Mouse (Mus musculus): ENCODE data around the gene Tmem107. TPM values are rescaled to one million over a fixed set of nuclear protein-coding genes. Genes with fewer than 3 reads are reported as not detected.

Tmem107 gene
- polyA plus RNA-seq, 1 experiment from 2014 or later, result 43.5 TPM

DNA sequence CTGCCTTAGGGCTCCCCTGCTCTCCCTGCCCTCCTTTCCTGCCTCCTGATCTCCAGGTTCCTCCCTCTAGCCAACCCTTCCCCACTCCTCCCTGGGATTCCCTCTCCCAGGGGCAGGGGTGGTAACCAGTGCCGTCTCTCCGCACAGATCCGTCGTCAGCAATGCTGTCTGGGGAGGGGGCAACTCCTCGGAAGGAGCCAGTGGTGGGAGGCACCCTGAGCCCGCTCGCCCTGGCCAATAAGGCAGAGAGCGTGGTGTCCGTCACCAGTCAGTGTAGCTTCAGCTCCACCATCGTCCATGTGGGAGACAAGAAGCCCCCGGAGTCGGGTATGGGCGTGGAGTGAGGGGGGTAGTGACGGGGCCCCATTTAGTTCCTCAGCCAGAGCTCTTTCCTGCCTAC, 33.9 kb downstream of the Tmem107 start:
- WGBS, result 95% methylated on average over 14 of the region's 14 CpGs
- Histone ChIP-seq H3K27me3 (ENCODE audit: control insufficient read depth, insufficient read depth, low read length) (no peaks in the 10 kb centered on the region), H3K36me3 (ENCODE audit: control insufficient read depth, insufficient read depth, low read length) (peaks cover 35% of the 10 kb centered on the region), H3K9ac (ENCODE audit: low read length) (no peak overlapping the region), H3K4me2 (ENCODE audit: low read depth) (no peak overlapping the region), H3K27ac (ENCODE audit: low read depth, low read length) (no peak overlapping the region), H3K4me3 (ENCODE audit: low read depth, low read length) (no peak overlapping the region), H3K4me1 (ENCODE audit: control insufficient read depth, insufficient read depth, low read length) (peaks cover 6% of the 10 kb centered on the region; the same call in 1 of the 2 replicates), H3K9me3 (ENCODE audit: control insufficient read depth, low read length) (no peaks in the 10 kb centered on the region)
- DNase-seq (ENCODE audit: low spot score) (no peak), ATAC-seq (ENCODE audit: insufficient read depth, low FRiP score, low TSS enrichment) (no peak)

DNA sequence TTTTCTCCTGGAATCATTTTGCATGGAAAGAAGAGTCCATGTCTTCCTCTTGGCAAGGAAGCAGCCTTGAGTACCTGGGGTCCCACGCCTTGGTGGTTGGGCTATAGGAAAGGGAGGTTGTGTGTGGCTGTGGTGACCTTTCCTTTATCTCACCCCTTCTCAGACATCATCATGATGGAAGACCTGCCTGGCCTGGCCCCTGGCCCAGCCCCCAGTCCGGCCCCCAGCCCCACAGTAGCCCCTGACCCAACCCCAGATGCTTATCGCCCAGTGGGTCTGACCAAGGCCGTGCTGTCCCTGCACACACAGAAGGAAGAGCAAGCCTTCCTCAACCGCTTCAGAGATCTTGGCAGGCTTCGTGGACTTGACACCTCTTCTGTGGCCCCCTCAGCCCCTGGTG, 34.6 kb downstream of the Tmem107 start:
- WGBS, result 88% methylated on average over 6 of the region's 6 CpGs
- peaks cover 35% of the 10 kb centered on the region for H3K36me3 ChIP-seq (ENCODE audit: control insufficient read depth, insufficient read depth, low read length)
- H3K9ac ChIP-seq (ENCODE audit: low read length), result no peak overlapping the region
- ATAC-seq (ENCODE audit: insufficient read depth, low FRiP score, low TSS enrichment), result no peak
- H3K27me3 ChIP-seq (ENCODE audit: control insufficient read depth, insufficient read depth, low read length), result no peaks in the 10 kb centered on the region
- H3K4me3 ChIP-seq (ENCODE audit: low read depth, low read length), result no peak overlapping the region
- 0 out of 2 replicates have a peak, but pooled peaks cover under 1% of the 10 kb centered on the region for H3K4me1 ChIP-seq (ENCODE audit: control insufficient read depth, insufficient read depth, low read length)
- DNase-seq (ENCODE audit: low spot score), result no peak
- H3K9me3 ChIP-seq (ENCODE audit: control insufficient read depth, low read length), result no peaks in the 10 kb centered on the region
- H3K27ac ChIP-seq (ENCODE audit: low read depth, low read length), result no peak overlapping the region
- H3K4me2 ChIP-seq (ENCODE audit: low read depth), result no peak overlapping the region; the same call in 1 of the 2 replicates

DNA sequence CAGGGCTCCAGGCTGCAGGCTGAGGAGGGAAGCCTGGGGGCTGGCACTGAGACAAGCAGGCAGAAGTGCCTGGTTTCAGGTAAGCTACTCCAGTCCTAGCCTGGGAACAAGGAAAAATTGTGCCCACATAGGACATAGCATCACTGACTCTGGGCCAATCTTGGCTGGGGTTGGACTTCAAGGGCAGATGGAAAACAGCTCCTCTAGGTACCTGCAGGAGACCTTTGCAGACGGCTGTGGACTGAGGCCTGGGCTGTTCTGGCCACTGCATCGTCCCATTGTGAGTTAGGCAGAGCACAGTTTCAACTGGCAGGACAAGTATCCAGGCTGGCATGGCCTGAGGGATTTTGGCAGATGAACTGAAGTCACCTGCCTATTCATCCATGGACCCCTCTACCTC, 35.2 kb downstream of the Tmem107 start:
- no peak for DNase-seq (ENCODE audit: low spot score)
- ATAC-seq (ENCODE audit: insufficient read depth, low FRiP score, low TSS enrichment), result no peak
- Histone ChIP-seq H3K4me3 (ENCODE audit: low read depth, low read length) (no peak overlapping the region), H3K9me3 (ENCODE audit: control insufficient read depth, low read length) (no peaks in the 10 kb centered on the region), H3K27ac (ENCODE audit: low read depth, low read length) (no peak overlapping the region), H3K4me1 (ENCODE audit: control insufficient read depth, insufficient read depth, low read length) (no peaks in the 10 kb centered on the region), H3K9ac (ENCODE audit: low read length) (no peak overlapping the region), H3K27me3 (ENCODE audit: control insufficient read depth, insufficient read depth, low read length) (no peaks in the 10 kb centered on the region), H3K4me2 (ENCODE audit: low read depth) (no peak overlapping the region), H3K36me3 (ENCODE audit: control insufficient read depth, insufficient read depth, low read length) (peaks cover 35% of the 10 kb centered on the region)
- 84% methylated on average over 2 of the region's 2 CpGs for WGBS

DNA sequence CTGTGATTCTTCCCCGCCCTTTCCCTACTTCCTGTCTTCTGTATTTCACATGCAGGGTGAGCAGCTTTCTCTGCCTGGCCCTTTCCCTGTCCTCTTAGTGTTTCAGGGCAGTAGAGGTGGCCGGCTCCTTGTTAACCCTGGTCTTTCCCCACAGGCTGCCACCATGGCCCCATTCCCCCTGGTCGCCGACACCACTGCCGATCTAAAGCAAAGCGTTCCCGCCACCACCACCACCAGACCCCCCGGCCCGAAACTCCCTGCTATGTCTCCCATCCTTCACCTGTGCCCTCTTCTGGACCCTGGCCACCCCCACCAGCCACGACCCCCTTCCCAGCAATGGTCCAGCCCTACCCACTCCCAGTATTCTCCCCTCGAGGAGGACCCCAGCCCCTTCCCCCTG, 35.7 kb downstream of the Tmem107 start:
- Histone ChIP-seq H3K4me1 (ENCODE audit: control insufficient read depth, insufficient read depth, low read length) (peaks cover 2% of the 10 kb centered on the region; the same call in 1 of the 2 replicates), H3K27ac (ENCODE audit: low read depth, low read length) (no peak overlapping the region), H3K4me2 (ENCODE audit: low read depth) (no peak overlapping the region), H3K9me3 (ENCODE audit: control insufficient read depth, low read length) (no peaks in the 10 kb centered on the region), H3K9ac (ENCODE audit: low read length) (no peak overlapping the region), H3K27me3 (ENCODE audit: control insufficient read depth, insufficient read depth, low read length) (no peaks in the 10 kb centered on the region), H3K36me3 (ENCODE audit: control insufficient read depth, insufficient read depth, low read length) (peaks cover 35% of the 10 kb centered on the region), H3K4me3 (ENCODE audit: low read depth, low read length) (no peak overlapping the region)
- WGBS, result 90% methylated on average over 11 of the region's 11 CpGs
- ATAC-seq (ENCODE audit: insufficient read depth, low FRiP score, low TSS enrichment) (no peak), DNase-seq (ENCODE audit: low spot score) (no peak)

DNA sequence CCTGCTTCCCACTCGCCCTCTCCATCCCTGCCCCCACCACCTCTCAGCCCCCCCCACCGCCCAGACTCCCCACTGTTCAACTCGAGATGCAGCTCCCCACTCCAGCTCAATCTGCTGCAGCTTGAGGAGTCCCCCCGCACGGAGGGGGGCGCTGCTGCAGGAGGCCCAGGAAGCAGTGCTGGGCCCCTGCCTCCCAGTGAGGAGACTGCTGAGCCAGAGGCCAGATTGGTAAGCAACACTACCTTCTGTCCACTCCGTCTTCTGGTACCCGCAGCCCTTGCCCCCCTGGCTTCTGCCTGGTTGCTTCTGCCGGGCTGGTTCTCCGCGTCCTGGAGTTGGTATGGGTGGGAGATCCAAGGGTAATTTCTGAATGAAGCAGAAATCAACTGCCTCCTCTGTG, 36.2 kb downstream of the Tmem107 start:
- Histone ChIP-seq H3K9ac (ENCODE audit: low read length) (no peak overlapping the region), H3K9me3 (ENCODE audit: control insufficient read depth, low read length) (no peaks in the 10 kb centered on the region), H3K4me1 (ENCODE audit: control insufficient read depth, insufficient read depth, low read length) (peaks cover 6% of the 10 kb centered on the region; the same call in 1 of the 2 replicates), H3K36me3 (ENCODE audit: control insufficient read depth, insufficient read depth, low read length) (peaks cover 33% of the 10 kb centered on the region), H3K27me3 (ENCODE audit: control insufficient read depth, insufficient read depth, low read length) (no peaks in the 10 kb centered on the region), H3K4me3 (ENCODE audit: low read depth, low read length) (no peak overlapping the region), H3K27ac (ENCODE audit: low read depth, low read length) (no peak overlapping the region), H3K4me2 (ENCODE audit: low read depth) (no peak overlapping the region)
- no peak for ATAC-seq (ENCODE audit: insufficient read depth, low FRiP score, low TSS enrichment)
- 88% methylated on average over 11 of the region's 11 CpGs for WGBS
- no peak for DNase-seq (ENCODE audit: low spot score)

DNA sequence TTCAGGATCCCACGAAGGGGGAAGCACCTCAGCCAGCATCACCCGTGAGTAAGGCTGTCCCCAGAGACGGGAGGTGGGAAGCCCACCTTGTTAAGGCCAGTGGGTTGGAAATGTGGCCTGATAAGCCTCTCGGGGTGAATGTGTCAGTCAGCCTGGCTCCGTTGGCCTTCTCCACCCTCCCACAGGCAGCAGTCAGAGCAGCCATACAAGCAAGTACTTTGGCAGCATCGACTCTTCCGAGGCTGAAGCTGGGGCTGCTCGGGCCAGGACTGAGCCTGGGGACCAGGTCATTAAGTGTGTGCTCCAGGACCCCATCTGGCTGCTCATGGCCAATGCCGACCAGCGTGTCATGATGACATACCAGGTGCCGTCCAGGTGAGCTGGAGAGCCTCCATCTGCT, 37.1 kb downstream of the Tmem107 start:
- no peaks in the 10 kb centered on the region for H3K27me3 ChIP-seq (ENCODE audit: control insufficient read depth, insufficient read depth, low read length)
- 90% methylated on average over 11 of the region's 11 CpGs for WGBS
- H3K9ac ChIP-seq (ENCODE audit: low read length), result no peak overlapping the region
- ATAC-seq (ENCODE audit: insufficient read depth, low FRiP score, low TSS enrichment) (no peak), DNase-seq (ENCODE audit: low spot score) (no peak)
- peaks cover 31% of the 10 kb centered on the region for H3K36me3 ChIP-seq (ENCODE audit: control insufficient read depth, insufficient read depth, low read length)
- H3K9me3 ChIP-seq (ENCODE audit: control insufficient read depth, low read length), result no peaks in the 10 kb centered on the region
- no peak overlapping the region for H3K27ac ChIP-seq (ENCODE audit: low read depth, low read length)
- H3K4me1 ChIP-seq (ENCODE audit: control insufficient read depth, insufficient read depth, low read length), result peaks cover 6% of the 10 kb centered on the region; the same call in 1 of the 2 replicates
- no peak overlapping the region for H3K4me2 ChIP-seq (ENCODE audit: low read depth)
- no peak overlapping the region for H3K4me3 ChIP-seq (ENCODE audit: low read depth, low read length)

DNA sequence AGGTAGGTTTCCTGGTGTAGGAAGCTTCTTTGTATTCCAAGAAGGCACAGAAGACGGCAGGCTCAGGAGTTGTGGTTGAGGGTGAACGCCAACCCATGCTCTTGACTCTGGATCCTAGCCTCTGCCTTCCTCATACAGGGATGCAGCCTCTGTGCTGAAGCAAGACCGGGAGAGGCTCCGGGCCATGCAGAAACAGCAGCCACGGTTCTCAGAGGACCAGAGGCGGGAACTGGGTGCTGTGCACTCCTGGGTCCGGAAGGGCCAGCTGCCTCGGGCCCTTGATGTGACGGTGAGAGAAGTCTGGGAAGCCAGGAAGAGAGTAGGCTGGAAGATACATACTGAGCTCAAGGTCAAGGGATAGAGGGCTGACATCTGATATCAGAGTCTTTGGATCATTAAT, 37.6 kb downstream of the Tmem107 start:
- peaks cover 6% of the 10 kb centered on the region; the same call in 1 of the 2 replicates for H3K4me1 ChIP-seq (ENCODE audit: control insufficient read depth, insufficient read depth, low read length)
- H3K36me3 ChIP-seq (ENCODE audit: control insufficient read depth, insufficient read depth, low read length), result peaks cover 27% of the 10 kb centered on the region

DNA sequence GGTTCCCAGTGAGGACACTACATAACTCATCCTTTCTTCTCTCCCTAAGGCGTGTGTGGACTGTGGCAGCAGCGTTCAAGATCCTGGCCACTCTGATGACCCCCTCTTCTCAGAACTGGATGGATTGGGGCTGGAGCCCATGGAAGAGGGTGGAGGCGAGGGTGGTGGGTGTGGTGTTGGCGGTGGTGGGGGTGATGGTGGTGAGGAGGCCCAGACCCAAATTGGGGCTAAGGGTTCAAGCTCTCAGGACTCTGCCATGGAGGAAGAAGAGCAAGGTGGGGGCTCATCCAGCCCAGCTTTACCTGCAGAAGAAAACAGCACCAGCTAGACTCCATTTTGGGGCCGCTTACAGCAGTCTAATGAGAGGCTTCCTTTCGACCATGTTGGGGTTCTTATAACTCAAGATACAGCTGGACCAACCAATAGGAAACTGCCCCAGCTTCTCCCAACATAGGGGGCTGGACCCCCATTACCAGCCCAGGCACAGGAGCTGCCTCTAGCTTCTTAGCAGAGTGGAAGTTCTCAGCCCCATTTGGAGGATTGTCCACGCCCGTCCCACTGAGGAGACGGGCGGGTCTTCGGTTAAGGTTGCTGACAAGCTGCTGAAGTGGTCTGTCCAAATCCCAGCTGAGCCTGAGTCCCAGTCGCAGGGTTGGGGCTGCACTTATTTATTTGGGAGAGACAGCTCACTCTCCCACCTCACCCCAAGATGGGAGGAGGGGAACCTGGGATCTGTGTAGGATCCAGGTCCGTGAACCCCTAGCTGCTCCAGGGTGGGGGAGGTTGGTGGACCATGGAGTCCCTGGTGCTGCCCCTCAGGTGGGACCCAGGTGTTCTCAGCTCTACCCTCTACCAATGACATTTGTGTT, 38.7 kb downstream of the Tmem107 start:
- Histone ChIP-seq H3K4me3 (ENCODE audit: low read depth, low read length) (no peak overlapping the region), H3K27me3 (ENCODE audit: control insufficient read depth, insufficient read depth, low read length) (0 out of 2 replicates have a peak, but pooled peaks cover 2% of the 10 kb centered on the region), H3K36me3 (ENCODE audit: control insufficient read depth, insufficient read depth, low read length) (peaks cover 18% of the 10 kb centered on the region), H3K4me1 (ENCODE audit: control insufficient read depth, insufficient read depth, low read length) (peaks cover 6% of the 10 kb centered on the region; the same call in 1 of the 2 replicates), H3K9ac (ENCODE audit: low read length) (no peak overlapping the region), H3K27ac (ENCODE audit: low read depth, low read length) (no peak overlapping the region), H3K9me3 (ENCODE audit: control insufficient read depth, low read length) (no peaks in the 10 kb centered on the region), H3K4me2 (ENCODE audit: low read depth) (0 out of 2 replicates have a peak overlapping the region, but pooled peaks have one; percentile 9)
- 82% methylated on average over 13 of the region's 13 CpGs for WGBS
- ATAC-seq (ENCODE audit: insufficient read depth, low FRiP score, low TSS enrichment) (no peak), DNase-seq (ENCODE audit: low spot score) (no peak)

More for the DNA sequence above, 37.6 kb downstream of the Tmem107 start:
- H3K4me2 ChIP-seq (ENCODE audit: low read depth), result no peak overlapping the region
- 91% methylated on average over 9 of the region's 9 CpGs for WGBS
- no peak overlapping the region for H3K27ac ChIP-seq (ENCODE audit: low read depth, low read length)
- no peak overlapping the region for H3K9ac ChIP-seq (ENCODE audit: low read length)
- H3K9me3 ChIP-seq (ENCODE audit: control insufficient read depth, low read length), result no peaks in the 10 kb centered on the region
- no peak overlapping the region for H3K4me3 ChIP-seq (ENCODE audit: low read depth, low read length)
- DNase-seq (ENCODE audit: low spot score), result no peak
- no peak for ATAC-seq (ENCODE audit: insufficient read depth, low FRiP score, low TSS enrichment)
- H3K27me3 ChIP-seq (ENCODE audit: control insufficient read depth, insufficient read depth, low read length), result no peaks in the 10 kb centered on the region
